Mouse (Mus musculus) layer of hippocampus, adult 11-12 months (tissue): ENCODE measurements around the gene Rps24.
A peak's percentile ranks its signal among the peaks of the same experiment; 100 is the strongest.

Experiments used
- DNase-seq: peaks from one replicate; pipeline ENCODE4 v3.0.0; 2022; ENCODE audit warnings: low spot score

The Rps24 gene

GRCm38 (mm10) chr14:24512527-24513161 lies 25.7 kb downstream of the Rps24 start:
- DNase-seq = no peak

- no peak for DNase-seq
These were observed 34.7 kb downstream of the Rps24 start for GRCm38 (mm10) chr14:24521597-24521996.

- no peak for DNase-seq
These were observed 38.2 kb downstream of the Rps24 start for GRCm38 (mm10) chr14:24525137-24525536.

GRCm38 (mm10) chr14:24525677-24526415 lies 38.9 kb downstream of the Rps24 start:
- no peak for DNase-seq

- DNase-seq = no peak
These were observed 39.5 kb downstream of the Rps24 start for GRCm38 (mm10) chr14:24526440-24526839.

GRCm38 (mm10) chr14:24530228-24530627 lies 43.3 kb downstream of the Rps24 start:
- DNase-seq = no peak

GRCm38 (mm10) chr14:24534865-24535545 lies 48.1 kb downstream of the Rps24 start:
- DNase-seq = no peak

GRCm38 (mm10) chr14:24542901-24543300 lies 56.0 kb downstream of the Rps24 start:
- DNase-seq = no peak

- DNase-seq = peak; percentile 47
These were observed 57.1 kb downstream of the Rps24 start for GRCm38 (mm10) chr14:24544057-24544456.
